Mouse (Mus musculus) limb, embryonic 14.5 days (tissue): ENCODE results near the gene Ssr1. TPM values are rescaled to one million over a fixed set of nuclear protein-coding genes. Genes with fewer than 3 reads are reported as not detected.

Source experiments
- ATAC-seq: fragments of 200-750 bp; cut with Nextera tagmentation; 2 replicates; pipeline ENCODE4 v1.8.0; 2017; ENCODE audit warnings: low read depth, moderate number of reproducible peaks, moderate TSS enrichment; ENCODE audit not compliant: low FRiP score
- DNase-seq: peaks from one replicate; pipeline ENCODE4 v3.0.0-alpha.2; 2015; ENCODE audit warnings: low spot score
- H3K27ac ChIP-seq: fragments of 300-500 bp; sonication (generic); replicated peaks from 2 replicates; pipeline ENCODE4 v1.5.1; 2014; ENCODE audit warnings: low read depth, mild to moderate bottlenecking, low read length, moderate library complexity, mixed read lengths
- H3K27me3 ChIP-seq: fragments of 300-500 bp; sonication (generic); 2 replicates; pipeline ENCODE4 v1.6.1; 2014; ENCODE audit warnings: low read length, mixed read lengths; ENCODE audit not compliant: control insufficient read depth, insufficient read depth
- H3K36me3 ChIP-seq: fragments of 300-500 bp; sonication (generic); 2 replicates; pipeline ENCODE4 v1.6.1; 2014; ENCODE audit warnings: mild to moderate bottlenecking, low read length, moderate library complexity, mixed read lengths; ENCODE audit not compliant: control insufficient read depth, insufficient read depth
- H3K4me1 ChIP-seq: fragments of 300-500 bp; sonication (generic); 2 replicates; pipeline ENCODE4 v1.6.1; 2014; ENCODE audit warnings: antibody characterized with exemption, low read length, mixed read lengths; ENCODE audit not compliant: control insufficient read depth, insufficient read depth
- H3K4me2 ChIP-seq: fragments of 300-500 bp; sonication (generic); replicated peaks from 2 replicates; pipeline ENCODE4 v1.6.1; 2014; ENCODE audit warnings: low read depth, mild to moderate bottlenecking, low read length, moderate library complexity; ENCODE audit not compliant: severe bottlenecking
- H3K4me3 ChIP-seq: fragments of 300-500 bp; sonication (generic); replicated peaks from 2 replicates; pipeline ENCODE4 v1.5.1; 2014; ENCODE audit warnings: low read length
- H3K9ac ChIP-seq: fragments of 300-500 bp; sonication (generic); 2 replicates; pipeline ENCODE4 v1.6.1; 2014; ENCODE audit warnings: mild to moderate bottlenecking, low read depth, low read length, moderate library complexity; ENCODE audit not compliant: severe bottlenecking
- H3K9me3 ChIP-seq: fragments of 300-500 bp; sonication (generic); 2 replicates; pipeline ENCODE4 v1.6.1; 2016; ENCODE audit warnings: low read length; ENCODE audit not compliant: control insufficient read depth
- POLR2A ChIP-seq: fragments of 200-500 bp; IDR thresholded peaks from 2 replicates; pipeline ENCODE4 v1.8.0; 2012; ENCODE audit warnings: inconsistent platforms, mild to moderate bottlenecking, moderate library complexity, borderline replicate concordance; ENCODE audit not compliant: insufficient read depth, insufficient read length; ENCODE audit errors: extremely low read depth
- WGBS: fragments of 180-500 bp; shearing (Covaris S2); extraction: QIAGEN DNeasy Blood & Tissue Kit; methylation state at CpG from one replicate; pipeline ENCODE4 v1.1.7; 2014; 5-methylcytosine and 5-hydroxymethylcytosine counted together
- polyA plus RNA-seq, 2 experiments: library from polyadenylated mRNA; depleted of rRNA in 1 of 2; stranded (reverse) in 1 of 2; unstranded in 1 of 2; fragments of >200 nt; fragmentation: Nextera tagmentation in 1 of 2; extraction: Ambion mirVana in 1 of 2; gene quantifications; 2 replicates each; pipeline versions ENCODE4 v1.2.1 to v1.2.3; 2012 to 2014

The Ssr1 gene
- polyA plus RNA-seq (2012; rRNA removed) = 32.6 and 36.2 TPM in 2 replicates
- polyA plus RNA-seq (2014; fragmentation: Nextera tagmentation; extraction: Ambion mirVana) = 130 and 137 TPM in 2 replicates

DNA sequence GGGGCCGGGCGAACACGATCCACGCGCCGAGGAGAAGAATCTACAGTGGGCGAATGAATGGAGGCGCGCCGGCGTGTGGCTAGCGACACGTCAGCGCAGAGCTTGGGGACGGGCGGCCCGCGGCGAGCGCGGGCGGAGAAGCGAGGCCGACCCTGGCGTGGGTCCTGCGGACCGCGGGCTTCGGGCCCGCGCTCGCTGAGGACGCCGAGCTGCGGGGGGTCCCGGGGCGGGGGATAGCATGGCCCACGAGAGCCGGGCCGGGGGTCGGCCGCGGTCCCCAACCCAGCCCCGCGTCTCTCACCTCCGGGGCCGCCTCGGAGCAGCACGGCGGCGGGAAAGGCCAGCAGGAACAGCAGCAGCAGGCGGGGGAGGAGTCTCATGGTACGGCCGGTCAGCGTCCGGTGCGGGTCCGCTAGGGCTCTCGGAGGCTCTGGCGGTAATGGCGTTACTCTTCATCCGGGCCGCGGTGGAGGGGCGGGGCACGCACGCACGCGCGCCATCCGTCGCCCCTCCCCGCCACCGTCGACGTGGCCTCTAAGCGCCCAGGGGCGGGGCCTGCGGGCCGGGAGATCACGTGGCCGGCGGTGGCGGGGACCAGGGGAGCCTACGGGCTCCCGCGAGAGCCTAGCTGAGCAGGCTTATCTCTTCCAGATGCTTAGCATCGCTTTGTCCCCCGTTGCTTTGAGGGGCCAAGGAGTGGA lies at the start of gene Ssr1:
Gene Ssr1 (minus strand): TSS at position 514 of the 701 bp plus-strand sequence.
- H3K4me2 ChIP-seq = peak within 1 kb of the TSS; percentile 83
- no peaks in the 10 kb centered on the region for H3K27me3 ChIP-seq
- no peaks in the 10 kb centered on the region for H3K9me3 ChIP-seq
- H3K9ac ChIP-seq = peak within 1 kb of the TSS; percentile 97
- H3K4me3 ChIP-seq = peak within 1 kb of the TSS; percentile 95
- peaks cover 8% of the 10 kb centered on the region for H3K4me1 ChIP-seq
- peak; percentile 96 for ATAC-seq
- 0 out of 2 replicates have a peak, but pooled peaks have one; percentile 77 for TF ChIP-seq POLR2A
- 3% methylated on average over 65 of the region's 89 CpGs for WGBS
- H3K36me3 ChIP-seq = peaks cover 29% of the 10 kb centered on the region
- H3K27ac ChIP-seq = peak within 1 kb of the TSS; percentile 94
- peak; percentile 95 for DNase-seq

DNA sequence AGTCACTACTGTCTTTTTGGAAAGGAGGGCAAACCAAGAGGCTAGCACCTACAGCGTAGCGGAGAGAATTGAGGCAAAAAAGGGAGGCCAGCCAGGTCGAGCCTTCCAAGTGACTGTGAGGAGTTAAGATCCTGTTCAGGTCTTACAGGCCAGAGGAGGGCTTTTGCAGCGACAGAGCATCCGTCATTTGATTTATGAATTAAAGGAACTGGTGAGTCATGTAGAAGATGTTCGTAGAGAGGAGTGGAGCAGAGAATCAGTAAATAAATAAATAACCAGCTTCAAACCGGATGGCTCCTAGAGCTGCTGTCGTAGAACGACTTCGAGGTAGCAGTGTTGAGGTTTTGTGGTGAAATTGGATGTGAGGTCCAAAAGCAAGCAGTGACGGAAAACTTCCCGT lies 43.8 kb upstream of the Ssr1 start:
- no peak overlapping the region for H3K27ac ChIP-seq
- peak overlapping the region; percentile 94 for H3K4me2 ChIP-seq
- no peak for DNase-seq
- peaks cover 27% of the 10 kb centered on the region for H3K36me3 ChIP-seq
- no peak for TF ChIP-seq POLR2A
- 39% methylated on average over 12 of the region's 12 CpGs for WGBS
- peaks cover 13% of the 10 kb centered on the region for H3K4me1 ChIP-seq
- no peaks in the 10 kb centered on the region for H3K9me3 ChIP-seq
- ATAC-seq = no peak
- peak overlapping the region; percentile 75 for H3K4me3 ChIP-seq
- peak overlapping the region; percentile 86 for H3K9ac ChIP-seq
- H3K27me3 ChIP-seq = no peaks in the 10 kb centered on the region

DNA sequence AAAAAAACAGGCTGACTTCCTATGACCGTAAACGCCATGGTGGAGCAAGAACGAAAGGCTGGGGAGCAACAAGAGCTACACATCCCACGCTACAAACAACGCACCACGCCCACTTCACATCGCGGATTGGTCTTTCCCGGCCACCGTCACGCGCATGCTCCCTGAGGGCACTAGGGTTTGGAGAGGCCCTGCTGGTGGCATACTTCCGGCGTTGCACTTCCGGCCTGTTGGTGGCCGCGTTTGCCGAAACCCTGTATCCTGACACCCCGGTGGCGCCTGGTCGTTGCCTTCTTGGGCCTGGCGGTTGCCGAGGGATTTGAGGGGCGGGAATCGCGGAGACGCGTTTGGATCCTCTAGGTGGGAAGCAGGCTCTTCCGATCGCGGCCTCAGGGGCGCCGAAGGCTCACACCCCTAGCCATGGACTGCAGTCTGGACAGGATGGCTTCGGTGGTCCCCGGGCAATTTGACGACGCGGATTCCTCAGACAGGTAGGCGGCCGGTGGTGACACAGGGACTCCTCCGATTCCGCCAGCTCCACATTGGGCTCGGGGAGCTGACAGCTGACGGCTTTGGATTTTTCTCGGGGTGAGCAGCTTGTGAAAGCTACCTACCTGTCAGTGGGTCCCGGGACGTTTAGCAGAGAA lies 43.1 kb upstream of the Ssr1 start, which contains the start of gene Cage1:
Gene Cage1 (minus strand): TSS at position 26 of the 644 bp plus-strand sequence.
- 1% methylated on average over 44 of the region's 47 CpGs for WGBS
- ATAC-seq = peak; percentile 97
- DNase-seq = peak; percentile 97
- peak; percentile 36; the same call in 1 of the 2 replicates for TF ChIP-seq POLR2A
- Histone ChIP-seq H3K4me2 (peak within 1 kb of the TSS; percentile 94), H3K9me3 (no peaks in the 10 kb centered on the region), H3K4me1 (peaks cover 13% of the 10 kb centered on the region), H3K9ac (peak within 1 kb of the TSS; percentile 86), H3K36me3 (peaks cover 23% of the 10 kb centered on the region), H3K4me3 (peak within 1 kb of the TSS; percentile 75), H3K27ac (peak within 1 kb of the TSS; percentile 49), H3K27me3 (no peaks in the 10 kb centered on the region)

DNA sequence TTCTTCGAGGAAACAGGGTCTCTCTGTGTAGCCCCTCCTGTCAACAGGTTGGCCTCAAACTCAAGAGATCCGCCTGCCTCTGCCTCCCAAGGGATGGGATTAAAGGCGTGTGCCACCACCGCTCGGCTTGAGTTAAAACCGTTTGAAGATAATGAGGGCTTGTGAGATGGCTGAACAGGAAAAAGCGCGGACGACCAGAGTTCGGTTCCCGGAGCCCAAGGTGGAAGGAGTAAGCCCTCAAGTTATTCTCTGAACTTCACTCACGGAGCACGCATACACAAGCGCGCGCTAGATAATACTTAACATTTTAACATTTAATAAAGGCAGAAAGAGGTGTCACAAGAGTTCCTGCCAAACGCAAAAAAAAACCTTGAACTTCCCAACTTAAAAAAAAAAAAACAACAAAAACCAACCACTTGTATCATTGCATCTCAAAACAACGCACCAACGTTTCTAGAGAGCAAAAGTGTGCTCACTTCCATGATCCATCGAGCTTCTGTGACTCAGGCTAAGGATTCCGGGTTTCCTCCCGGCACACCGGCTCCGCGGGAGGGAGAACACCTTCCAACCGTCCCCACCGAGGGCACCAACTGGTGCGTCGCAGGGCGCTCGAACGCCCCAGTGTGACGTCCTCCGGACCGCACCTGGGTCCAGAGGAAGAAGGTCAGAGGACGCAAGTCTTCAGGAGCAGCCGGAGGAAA lies 42.5 kb upstream of the Ssr1 start, which contains the start of gene Riok1:
Gene Riok1 (plus strand): TSS at position 653 of the 701 bp plus-strand sequence.
- 11% methylated on average over 36 of the region's 37 CpGs for WGBS
- H3K27me3 ChIP-seq = no peaks in the 10 kb centered on the region
- H3K9ac ChIP-seq = peak within 1 kb of the TSS; percentile 86
- H3K27ac ChIP-seq = peak within 1 kb of the TSS; percentile 49
- H3K9me3 ChIP-seq = no peaks in the 10 kb centered on the region
- TF ChIP-seq POLR2A = no peak
- peaks cover 13% of the 10 kb centered on the region for H3K4me1 ChIP-seq
- peak within 1 kb of the TSS; percentile 94 for H3K4me2 ChIP-seq
- DNase-seq (no peak), ATAC-seq (peak; percentile 51; the same call in 1 of the 2 replicates)
- peaks cover 17% of the 10 kb centered on the region for H3K36me3 ChIP-seq
- peak within 1 kb of the TSS; percentile 75 for H3K4me3 ChIP-seq

DNA sequence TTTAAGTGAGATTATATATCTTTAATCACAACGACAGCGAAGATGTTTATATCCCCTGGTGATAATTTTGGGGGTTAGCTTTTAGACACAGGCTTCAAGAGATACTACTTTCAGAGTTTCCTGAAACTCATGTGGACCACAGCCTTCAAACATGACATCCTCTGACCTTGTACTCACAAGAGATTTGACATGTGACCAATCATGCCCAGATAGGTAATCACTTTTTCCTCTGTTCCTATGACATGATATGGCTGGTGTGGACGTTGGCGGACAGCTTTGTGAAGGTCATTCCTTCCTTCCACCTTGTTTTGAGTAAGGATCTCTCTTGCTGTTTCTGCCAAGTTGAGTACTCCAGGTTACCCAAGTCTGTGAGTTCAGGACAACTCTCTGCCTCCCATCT lies 34.4 kb upstream of the Ssr1 start:
- TF ChIP-seq POLR2A = no peak
- no peak overlapping the region for H3K27ac ChIP-seq
- H3K27me3 ChIP-seq = no peaks in the 10 kb centered on the region
- 83% methylated on average over 4 of the region's 4 CpGs for WGBS
- no peak overlapping the region for H3K4me2 ChIP-seq
- ATAC-seq (no peak), DNase-seq (no peak)
- H3K4me3 ChIP-seq = no peak overlapping the region
- no peaks in the 10 kb centered on the region for H3K4me1 ChIP-seq
- H3K36me3 ChIP-seq = no peaks in the 10 kb centered on the region
- H3K9me3 ChIP-seq = no peaks in the 10 kb centered on the region
- no peak overlapping the region for H3K9ac ChIP-seq
